Mouse (Mus musculus) stomach, postnatal 0 days (tissue): ENCODE measurements at regions not wholly inside any gene's neighbourhood (a gene's known extent, or its start where the extent isn't known, plus 50 kb on each side); places are given as distances from the start of the nearest gene placed in this dataset.

Experiments used
- CTCF ChIP-seq: IDR thresholded peaks from 2 replicates; pipeline ENCODE4 v1.5.1; 2016; ENCODE audit warnings: antibody characterized with exemption, low read depth, mild to moderate bottlenecking, moderate library complexity
- EP300 ChIP-seq: optimal IDR thresholded peaks from 2 replicates; pipeline ENCODE3; 2016; ENCODE audit warnings: antibody characterized with exemption

DNA sequence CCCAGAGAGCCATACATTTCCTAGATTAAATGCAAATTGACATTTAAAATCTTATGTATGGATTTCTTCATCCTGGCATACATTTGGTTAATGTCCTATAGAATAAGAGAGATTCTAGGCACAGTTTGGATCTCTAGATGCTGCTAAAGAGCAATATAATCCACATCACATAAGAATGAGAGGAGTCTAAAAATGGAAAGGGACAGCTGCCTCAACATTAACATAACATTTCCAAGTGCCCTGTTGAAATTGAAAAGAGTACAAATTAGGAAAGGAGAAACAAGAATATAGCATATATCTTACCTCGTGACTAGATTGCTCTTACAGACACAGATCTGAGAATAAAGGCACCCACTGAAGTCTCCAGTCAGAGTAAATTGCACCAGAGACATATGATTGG lies 212.3 kb downstream of the Dmac1 start:
- no peak for TF ChIP-seq CTCF
- TF ChIP-seq EP300: no peak
